Mouse (Mus musculus): ENCODE measurements at regions not wholly inside any gene's neighbourhood (a gene's known extent, or its start where the extent isn't known, plus 50 kb on each side); places are given as distances from the start of the nearest gene placed in this dataset.

- DNase-seq, result no peak
Measured at GRCm38 (mm10) chr4:29135685-29136385, 322.9 kb downstream of the Epha7 start.

GRCm38 (mm10) chr4:29138771-29139301, 325.9 kb downstream of the Epha7 start:
- no peak for DNase-seq

- no peak for DNase-seq
Measured at GRCm38 (mm10) chr4:29143415-29143814, 330.5 kb downstream of the Epha7 start.

- no peak for DNase-seq
Measured at GRCm38 (mm10) chr4:29145242-29145641, 332.3 kb downstream of the Epha7 start.

- no peak for DNase-seq
Measured at GRCm38 (mm10) chr4:29152134-29152867, 339.4 kb downstream of the Epha7 start.

GRCm38 (mm10) chr4:29182494-29182893, 369.6 kb downstream of the Epha7 start:
- no peak for DNase-seq

GRCm38 (mm10) chr4:29183411-29183810, 370.5 kb downstream of the Epha7 start:
- no peak for DNase-seq

GRCm38 (mm10) chr4:29183818-29184217, 370.9 kb downstream of the Epha7 start:
- DNase-seq, result no peak

- no peak for DNase-seq
Measured at GRCm38 (mm10) chr4:29200976-29201375, 388.0 kb downstream of the Epha7 start.
